Mouse (Mus musculus) MEL (cell line): Measurements from ENCODE around the gene Adgrv1.

ENCODE experiments used
- CTCF ChIP-seq, 3 experiments: IDR thresholded peaks in 2 of 3; conservative IDR thresholded peaks in 1 of 3; 2 replicates each; pipeline ENCODE4 v1.5.1; 2011 to 2012; ENCODE audit warnings: low read length in 3 of 3, low read depth in 2 of 3, mild to moderate bottlenecking in 2 of 3, improper control_type of control experiment in 1 of 3, inconsistent platforms in 1 of 3, mixed read lengths in 1 of 3, moderate library complexity in 1 of 3; ENCODE audit not compliant: control insufficient read depth in 1 of 3, insufficient read depth in 1 of 3, poor library complexity in 1 of 3, severe bottlenecking in 1 of 3
- POLR2AphosphoS2 ChIP-seq: IDR thresholded peaks from 2 replicates; pipeline ENCODE4 v1.6.1; 2011; ENCODE audit warnings: low read length, improper control_type of control experiment
- TAL1 ChIP-seq: IDR thresholded peaks from 2 replicates; pipeline ENCODE4 v1.6.1; 2012; ENCODE audit warnings: mild to moderate bottlenecking, inconsistent platforms, low read length, moderate library complexity, mixed read lengths

DNA sequence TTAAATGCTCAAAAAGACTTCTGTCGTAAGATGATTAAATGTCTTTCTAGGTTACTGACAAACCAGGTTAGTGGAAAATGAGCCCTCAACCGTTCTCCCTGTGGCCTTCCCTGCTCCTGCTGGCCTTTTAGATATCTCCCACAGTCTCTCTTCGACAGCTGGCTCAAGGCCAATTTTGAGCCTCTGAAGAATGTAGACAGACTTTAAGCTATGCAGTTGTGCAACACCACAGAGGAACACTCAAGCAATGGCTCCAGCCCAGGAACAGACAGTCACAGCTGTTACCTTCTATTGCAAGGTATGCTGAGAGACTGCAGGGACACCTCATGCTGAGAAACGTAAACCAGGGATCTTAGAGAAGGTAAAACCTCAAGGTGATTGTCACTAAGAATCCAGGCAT is 529.2 kb downstream of the Adgrv1 start:
- TF ChIP-seq TAL1 (no peak), POLR2AphosphoS2 (no peak), CTCF (IDR thresholded peaks at IDR 0.05 in 2 of 3, conservative IDR thresholded peaks at IDR 0.05 in 1 of 3; ENCODE audit: control insufficient read depth in 1 of 3, insufficient read depth in 1 of 3, low read depth in 2 of 3, low read length in 3 of 3, poor library complexity in 1 of 3, severe bottlenecking in 1 of 3) (no peak)
